Mouse (Mus musculus) limb, embryonic 15.5 days (tissue): ENCODE results near the gene Nek10. TPM values are rescaled to one million over a fixed set of nuclear protein-coding genes. Genes with fewer than 3 reads are reported as not detected.
"Not testable (repeated sequence)": the region's sequence is repeated elsewhere in the genome, so short reads cannot be mapped to it uniquely, and the experiment has no call there.

ENCODE experiments used
- ATAC-seq: fragments of 200-750 bp; cut with Nextera tagmentation; 2 replicates; pipeline ENCODE4 v1.8.0; 2017; ENCODE audit warnings: low read depth, moderate TSS enrichment; ENCODE audit not compliant: insufficient number of reproducible peaks, low FRiP score, low TSS enrichment
- H3K27ac ChIP-seq: fragments of 300-500 bp; sonication (generic); 2 replicates; pipeline ENCODE4 v1.5.1; 2015; ENCODE audit warnings: moderate library complexity, mild to moderate bottlenecking, inconsistent platforms
- H3K27me3 ChIP-seq: fragments of 300-500 bp; sonication (generic); 2 replicates; pipeline ENCODE4 v1.6.1; 2015; ENCODE audit warnings: inconsistent platforms
- H3K36me3 ChIP-seq: fragments of 300-500 bp; sonication (generic); 2 replicates; pipeline ENCODE4 v1.6.1; 2015; ENCODE audit warnings: inconsistent platforms
- H3K4me1 ChIP-seq: fragments of 300-500 bp; sonication (generic); 2 replicates; pipeline ENCODE4 v1.6.1; 2015; ENCODE audit warnings: inconsistent platforms
- H3K4me2 ChIP-seq: fragments of 300-500 bp; sonication (generic); 2 replicates; pipeline ENCODE4 v1.6.1; 2015; ENCODE audit warnings: mild to moderate bottlenecking, inconsistent platforms
- H3K4me3 ChIP-seq: fragments of 300-500 bp; sonication (generic); 2 replicates; pipeline ENCODE4 v1.5.1; 2015; ENCODE audit warnings: mild to moderate bottlenecking, inconsistent platforms
- H3K9ac ChIP-seq: fragments of 300-500 bp; sonication (generic); 2 replicates; pipeline ENCODE4 v1.6.1; 2015; ENCODE audit warnings: inconsistent platforms
- H3K9me3 ChIP-seq: fragments of 300-500 bp; sonication (generic); 2 replicates; pipeline ENCODE4 v1.6.1; 2016; ENCODE audit warnings: inconsistent platforms
- WGBS: fragments of 180-500 bp; shearing (Covaris S2); methylation state at CpG from one replicate; pipeline ENCODE4 v1.1.7; 2015; 5-methylcytosine and 5-hydroxymethylcytosine counted together
- polyA plus RNA-seq: library from polyadenylated mRNA; unstranded; fragments of >200 nt; fragmentation: Nextera tagmentation; extraction: Ambion mirVana; gene quantifications from 2 replicates; pipeline ENCODE4 v1.2.1, GENCODE M21; 2015

Gene Nek10
- polyA plus RNA-seq, 1 experiment from 2014 or later: 0.05 TPM

DNA sequence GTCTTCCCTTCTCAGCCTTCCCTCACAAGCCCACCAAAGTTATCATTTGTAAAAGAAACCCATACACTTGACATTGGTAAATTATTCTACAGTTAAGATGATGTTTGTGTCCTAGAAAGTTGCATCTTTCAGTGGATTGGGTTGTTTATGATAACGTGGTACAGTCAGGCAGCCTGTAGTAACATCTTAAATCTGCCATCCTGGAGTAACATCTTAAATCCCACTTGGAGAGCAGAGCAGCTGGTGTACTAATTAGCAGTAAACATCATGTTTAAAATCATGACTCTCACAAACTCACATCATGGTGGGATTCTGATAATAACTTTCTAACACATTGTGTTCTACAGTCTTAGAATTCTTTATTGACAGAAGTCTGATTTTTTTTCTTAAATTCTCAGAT, 148.6 kb downstream of the Nek10 start:
- H3K9me3 ChIP-seq: no peaks in the 10 kb centered on the region
- WGBS: 64% methylated on average over 1 of the region's 1 CpGs
- H3K4me3 ChIP-seq: no peak overlapping the region
- no peak overlapping the region for H3K27ac ChIP-seq
- H3K27me3 ChIP-seq: no peaks in the 10 kb centered on the region
- no peaks in the 10 kb centered on the region for H3K4me1 ChIP-seq
- H3K9ac ChIP-seq: no peak overlapping the region
- no peak overlapping the region for H3K4me2 ChIP-seq
- ATAC-seq: no peak
- H3K36me3 ChIP-seq: no peaks in the 10 kb centered on the region

GRCm38 (mm10) chr14:14959780-14960440, 156.7 kb downstream of the Nek10 start:
- WGBS: 90% methylated on average over 2 of the region's 2 CpGs
- no peak for ATAC-seq

DNA sequence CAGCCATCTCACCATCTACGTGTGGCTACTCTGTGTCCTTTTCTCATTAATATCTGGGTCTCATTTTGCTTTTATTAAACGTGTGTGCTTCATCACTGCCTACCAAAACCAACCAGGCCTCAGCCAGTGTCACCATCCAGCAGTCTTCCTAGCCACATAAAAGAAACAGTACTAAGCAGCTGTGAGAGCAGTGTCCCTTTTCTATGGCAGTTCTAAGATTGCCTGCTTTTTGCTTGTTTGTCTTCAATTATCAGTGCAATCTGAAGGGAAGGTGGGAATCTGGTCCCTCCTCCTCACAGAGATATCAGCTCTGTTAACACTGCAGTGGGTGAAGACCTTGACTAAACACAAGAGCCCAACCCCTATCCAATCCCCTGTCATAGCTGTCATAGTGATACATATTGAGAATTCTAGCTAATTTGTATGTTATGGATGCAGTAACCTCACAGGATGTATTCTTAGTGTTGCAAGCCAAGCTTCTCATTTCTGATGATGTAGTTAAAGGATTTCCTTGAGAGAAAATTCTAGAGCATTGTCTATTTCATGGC, 157.3 kb downstream of the Nek10 start:
- Histone ChIP-seq H3K4me1 (no peaks in the 10 kb centered on the region), H3K4me3 (no peak overlapping the region), H3K27ac (no peak overlapping the region), H3K4me2 (no peak overlapping the region), H3K9ac (no peak overlapping the region), H3K36me3 (no peaks in the 10 kb centered on the region), H3K9me3 (no peaks in the 10 kb centered on the region), H3K27me3 (no peaks in the 10 kb centered on the region)
- WGBS: 62% methylated on average over 2 of the region's 2 CpGs
- no peak for ATAC-seq

More at GRCm38 (mm10) chr14:14959780-14960440, 156.7 kb downstream of the Nek10 start:
- H3K9me3 ChIP-seq: no peaks in the 10 kb centered on the region
- no peaks in the 10 kb centered on the region for H3K36me3 ChIP-seq
- no peak overlapping the region for H3K4me3 ChIP-seq
- no peaks in the 10 kb centered on the region for H3K27me3 ChIP-seq
- H3K27ac ChIP-seq: no peak overlapping the region
- no peak overlapping the region for H3K4me2 ChIP-seq
- no peak overlapping the region for H3K9ac ChIP-seq
- no peaks in the 10 kb centered on the region for H3K4me1 ChIP-seq

GRCm38 (mm10) chr14:14970633-14971032, 167.4 kb downstream of the Nek10 start:
- Histone ChIP-seq H3K4me3 (no peak overlapping the region), H3K9me3 (no peaks in the 10 kb centered on the region), H3K36me3 (no peaks in the 10 kb centered on the region), H3K4me2 (no peak overlapping the region), H3K4me1 (no peaks in the 10 kb centered on the region), H3K27me3 (no peaks in the 10 kb centered on the region), H3K9ac (no peak overlapping the region), H3K27ac (no peak overlapping the region)
- ATAC-seq: no peak
- WGBS: 70% methylated on average over 2 of the region's 2 CpGs

DNA sequence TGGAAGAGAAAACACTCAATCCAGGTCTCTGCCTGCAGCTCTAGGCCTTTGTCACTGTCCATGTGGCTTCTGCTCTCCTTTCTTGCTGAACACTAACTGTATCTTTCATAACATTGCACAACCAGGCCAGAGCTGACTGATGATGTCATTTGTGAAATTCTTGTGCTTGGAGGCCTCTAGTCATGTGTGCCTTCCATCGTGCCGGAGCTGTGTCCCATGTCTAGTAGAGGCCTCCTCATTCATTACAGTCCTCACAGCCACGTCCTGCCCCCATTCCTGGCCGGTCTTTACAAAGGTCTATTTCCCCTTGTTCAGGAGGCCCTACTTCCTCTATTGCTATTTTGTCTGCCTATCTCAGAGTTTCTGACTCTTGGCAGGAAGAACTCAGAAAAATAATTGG, 167.8 kb downstream of the Nek10 start:
- H3K27me3 ChIP-seq: no peaks in the 10 kb centered on the region
- no peak overlapping the region for H3K4me2 ChIP-seq
- WGBS: 61% methylated on average over 4 of the region's 4 CpGs
- H3K27ac ChIP-seq: no peak overlapping the region
- no peak for ATAC-seq
- H3K9me3 ChIP-seq: no peaks in the 10 kb centered on the region
- no peaks in the 10 kb centered on the region for H3K4me1 ChIP-seq
- no peaks in the 10 kb centered on the region for H3K36me3 ChIP-seq
- no peak overlapping the region for H3K4me3 ChIP-seq
- no peak overlapping the region for H3K9ac ChIP-seq

- Histone ChIP-seq H3K36me3 (no peaks in the 10 kb centered on the region), H3K27me3 (no peaks in the 10 kb centered on the region), H3K4me1 (no peaks in the 10 kb centered on the region), H3K9me3 (no peaks in the 10 kb centered on the region), H3K4me3 (no peak overlapping the region), H3K27ac (no peak overlapping the region), H3K4me2 (no peak overlapping the region), H3K9ac (no peak overlapping the region)
- WGBS: 44% methylated on average over 1 of the region's 1 CpGs
- no peak for ATAC-seq
Observed at GRCm38 (mm10) chr14:14974156-14974555, 170.9 kb downstream of the Nek10 start.

GRCm38 (mm10) chr14:14984106-14984505, 180.9 kb downstream of the Nek10 start:
- 16% methylated on average over 1 of the region's 1 CpGs for WGBS
- not testable (repeated sequence) for H3K36me3 ChIP-seq, H3K4me1 ChIP-seq, H3K9ac ChIP-seq, H3K4me3 ChIP-seq, H3K4me2 ChIP-seq, H3K27me3 ChIP-seq, H3K9me3 ChIP-seq, ATAC-seq, H3K27ac ChIP-seq

DNA sequence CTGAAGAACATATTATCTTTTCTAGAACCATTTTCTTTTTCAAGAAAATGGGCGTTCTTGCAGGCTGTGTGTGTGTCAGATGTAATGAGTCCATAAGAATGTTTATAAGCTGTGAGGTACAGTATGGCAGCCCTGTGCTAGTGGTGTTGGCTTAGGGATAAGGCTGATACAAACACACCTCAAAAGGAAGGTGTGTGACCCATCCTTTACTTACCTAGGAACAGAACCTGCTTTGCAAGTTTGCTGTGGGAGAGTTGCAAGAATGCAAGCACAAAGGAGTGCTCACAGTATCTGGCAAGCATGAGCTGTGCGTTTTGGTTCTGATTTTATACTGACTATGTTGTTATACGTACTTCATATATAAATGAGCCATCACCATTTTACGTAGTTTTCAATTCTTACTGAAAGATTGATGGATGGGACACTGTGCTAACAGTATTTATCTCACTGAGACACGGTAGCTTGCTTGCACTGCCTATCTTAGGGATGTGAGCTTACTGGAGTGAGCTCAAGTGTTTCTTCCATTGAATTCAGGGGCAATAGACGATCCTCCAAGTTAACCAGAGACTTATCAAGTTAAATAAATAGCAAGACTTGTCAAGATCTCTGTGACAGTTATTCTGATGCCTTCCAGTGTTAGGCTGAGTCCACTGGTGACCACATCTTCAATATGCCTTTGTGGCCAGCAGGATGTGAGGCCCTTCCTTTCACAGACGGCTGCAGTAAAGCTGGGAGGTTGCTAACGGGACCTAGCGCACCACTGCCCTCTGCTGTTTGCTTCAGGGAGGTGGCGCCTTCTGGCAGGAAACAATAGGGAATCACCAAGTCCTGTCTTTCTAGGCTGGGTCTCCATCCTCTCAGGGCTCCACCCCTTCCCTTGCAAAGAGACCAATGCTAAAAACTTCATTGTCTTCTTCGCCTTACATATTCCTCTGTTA, 181.8 kb downstream of the Nek10 start:
- Histone ChIP-seq H3K4me3 (no peak overlapping the region), H3K36me3 (no peaks in the 10 kb centered on the region), H3K9me3 (no peaks in the 10 kb centered on the region), H3K9ac (no peak overlapping the region), H3K4me1 (no peaks in the 10 kb centered on the region), H3K27me3 (no peaks in the 10 kb centered on the region), H3K27ac (no peak overlapping the region), H3K4me2 (no peak overlapping the region)
- 42% methylated on average over 11 of the region's 11 CpGs for WGBS
- no peak; the same call in 1 of the 2 replicates for ATAC-seq

DNA sequence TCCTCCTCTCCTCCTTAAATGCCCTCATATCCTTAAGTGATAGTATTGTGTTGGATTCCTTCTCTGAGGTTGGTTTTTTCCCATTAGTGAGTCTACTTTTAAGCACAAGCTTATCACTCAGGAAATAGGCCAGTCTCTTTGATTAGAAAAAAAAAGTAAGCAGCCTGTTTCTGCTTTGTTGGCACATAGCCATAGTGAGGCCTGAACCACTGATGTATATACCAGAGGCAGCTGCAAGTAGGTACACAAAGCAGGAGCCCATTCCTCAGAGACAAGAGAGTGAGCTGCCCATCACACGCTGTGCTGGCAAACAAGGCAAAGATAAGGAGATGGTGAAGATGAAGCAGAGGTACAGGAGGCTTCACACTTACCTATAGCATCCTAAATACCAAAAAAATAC, 184.2 kb downstream of the Nek10 start:
- Histone ChIP-seq H3K27me3 (no peaks in the 10 kb centered on the region), H3K9me3 (no peaks in the 10 kb centered on the region), H3K4me1 (no peaks in the 10 kb centered on the region), H3K9ac (no peak overlapping the region), H3K36me3 (no peaks in the 10 kb centered on the region), H3K27ac (no peak overlapping the region), H3K4me2 (no peak overlapping the region), H3K4me3 (no peak overlapping the region)
- ATAC-seq: no peak
- 52% methylated on average over 1 of the region's 1 CpGs for WGBS

- no peaks in the 10 kb centered on the region for H3K9me3 ChIP-seq
- no peak overlapping the region for H3K9ac ChIP-seq
- H3K4me1 ChIP-seq: no peaks in the 10 kb centered on the region
- no peak overlapping the region for H3K4me3 ChIP-seq
- H3K36me3 ChIP-seq: no peaks in the 10 kb centered on the region
- H3K27me3 ChIP-seq: no peaks in the 10 kb centered on the region
- no peak overlapping the region for H3K4me2 ChIP-seq
- WGBS: 79% methylated on average over 2 of the region's 2 CpGs
- H3K27ac ChIP-seq: no peak overlapping the region
- no peak for ATAC-seq
Observed at GRCm38 (mm10) chr14:14991642-14992041, 188.4 kb downstream of the Nek10 start.

- Histone ChIP-seq H3K9me3 (no peaks in the 10 kb centered on the region), H3K4me3 (no peak overlapping the region), H3K36me3 (no peaks in the 10 kb centered on the region), H3K27ac (no peak overlapping the region), H3K27me3 (no peaks in the 10 kb centered on the region), H3K4me1 (no peaks in the 10 kb centered on the region), H3K9ac (no peak overlapping the region), H3K4me2 (no peak overlapping the region)
- ATAC-seq: no peak
- WGBS: 54% methylated on average over 4 of the region's 4 CpGs
Observed at GRCm38 (mm10) chr14:15011408-15011807, 208.2 kb downstream of the Nek10 start.

DNA sequence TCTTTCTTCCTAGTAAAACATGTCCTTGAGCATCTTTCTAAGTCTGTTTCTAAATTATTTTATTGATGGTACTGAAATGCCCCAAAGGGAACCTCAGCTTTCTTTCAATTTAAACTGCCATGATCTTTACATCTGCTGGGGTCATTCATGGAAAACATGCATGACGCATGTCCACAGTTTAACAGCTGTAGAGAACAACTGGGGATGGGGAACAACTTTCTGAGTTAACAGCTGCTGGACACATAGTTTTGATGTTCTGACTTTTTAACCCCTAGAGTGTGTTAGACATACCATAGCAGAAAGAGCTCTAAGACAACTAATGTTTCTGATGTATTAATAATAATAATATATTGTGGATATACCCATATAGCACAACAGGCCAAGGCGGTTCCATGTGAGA, 211.6 kb downstream of the Nek10 start:
- Histone ChIP-seq H3K4me3 (no peak overlapping the region), H3K9ac (no peak overlapping the region), H3K27ac (no peak overlapping the region), H3K36me3 (no peaks in the 10 kb centered on the region), H3K4me2 (no peak overlapping the region), H3K27me3 (no peaks in the 10 kb centered on the region), H3K4me1 (no peaks in the 10 kb centered on the region), H3K9me3 (no peaks in the 10 kb centered on the region)
- WGBS: 68% methylated on average over 2 of the region's 2 CpGs
- ATAC-seq: no peak
